Comparison of ENCODE assay signal across 8 mouse cellular contexts in the genomic region with DNA sequence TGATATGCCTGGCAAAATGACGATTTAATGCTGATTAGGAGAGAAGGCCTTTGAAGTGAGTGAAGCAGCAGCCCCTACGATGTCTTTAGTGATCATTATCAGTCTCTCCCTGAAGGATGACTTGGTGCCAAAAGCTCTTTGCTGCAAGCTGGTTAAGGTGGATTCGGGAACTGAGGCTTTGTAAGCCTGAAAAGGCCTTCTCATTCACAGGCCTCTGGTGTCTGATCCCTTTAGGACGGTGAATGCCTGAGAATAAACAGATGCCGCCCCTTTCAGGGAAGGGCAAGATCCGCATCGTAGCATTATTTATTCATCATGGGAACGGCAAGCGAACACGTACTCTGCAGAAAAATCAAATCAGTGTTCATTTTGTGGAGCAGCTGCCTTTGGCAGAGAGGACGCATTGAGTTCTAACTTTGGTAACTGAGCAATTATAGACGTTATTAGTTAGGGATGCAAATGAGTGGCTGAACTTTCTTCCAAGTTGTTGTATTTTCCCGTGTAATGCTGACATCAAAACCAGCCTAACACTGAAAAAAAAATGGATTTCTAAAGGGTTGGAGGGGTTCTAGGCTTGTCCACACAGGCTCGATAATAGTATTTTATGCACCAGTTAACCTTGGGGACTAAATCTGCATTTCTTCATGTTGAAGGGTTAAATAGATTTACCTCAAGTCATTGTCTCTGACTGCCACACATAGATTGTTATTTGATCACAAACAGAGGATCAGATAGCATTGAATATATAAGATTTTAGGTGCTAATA.
A peak's percentile ranks its signal among the peaks of the same experiment; 100 is the strongest.
DNase-seq lines count a peak whose midpoint lies in the region; ATAC-seq lines count a peak whose summit lies in the region.

No protein-coding gene starts in this region.

- H3K9me3 ChIP-seq in hindbrain, embryonic 15.5 days = no peaks in the 10 kb centered on the region
- H3K9me3 ChIP-seq in midbrain, embryonic 14.5 days (ENCODE audit: control insufficient read depth, low read length) = no peaks in the 10 kb centered on the region

- H3K4me3 ChIP-seq in hindbrain, embryonic 15.5 days = 0 out of 2 replicates have a peak overlapping the region, but pooled peaks have one; percentile 1
- H3K4me3 ChIP-seq in midbrain, embryonic 14.5 days (replicated peaks; ENCODE audit: low read depth, low read length) = peak overlapping the region; percentile 16

- H3K36me3 ChIP-seq in hindbrain, embryonic 15.5 days = no peaks in the 10 kb centered on the region
- no peaks in the 10 kb centered on the region for H3K36me3 ChIP-seq in midbrain, embryonic 14.5 days (ENCODE audit: control insufficient read depth, insufficient read depth, low read length)

- 14% methylated on average over 14 of the region's 14 CpGs for WGBS in hindbrain, embryonic 15.5 days
- WGBS in midbrain, embryonic 14.5 days = 3% methylated on average over 14 of the region's 14 CpGs

- no peak overlapping the region for H3K27ac ChIP-seq in hindbrain, embryonic 15.5 days (replicated peaks)
- H3K27ac ChIP-seq in midbrain, embryonic 14.5 days (replicated peaks; ENCODE audit: low read depth, low read length) = no peak overlapping the region

- peak overlapping the region; percentile 2; the same call in 1 of the 2 replicates for H3K9ac ChIP-seq in hindbrain, embryonic 15.5 days
- peak overlapping the region; percentile 44 for H3K9ac ChIP-seq in midbrain, embryonic 14.5 days (replicated peaks; ENCODE audit: low read length)

- peaks cover 11% of the 10 kb centered on the region for H3K4me1 ChIP-seq in hindbrain, embryonic 15.5 days (replicated peaks)
- H3K4me1 ChIP-seq in midbrain, embryonic 14.5 days (ENCODE audit: control insufficient read depth, insufficient read depth, low read length) = 0 out of 2 replicates have a peak, but pooled peaks cover 8% of the 10 kb centered on the region

- peak overlapping the region; percentile 42 for H3K4me2 ChIP-seq in hindbrain, embryonic 15.5 days
- peak overlapping the region; percentile 52 for H3K4me2 ChIP-seq in midbrain, embryonic 14.5 days (ENCODE audit: low read length)

- DNase-seq in adrenal gland, postnatal 14 days = peak; percentile 9
- no peak for DNase-seq in adrenal gland, postnatal 36 days
- peak; percentile 19 for DNase-seq in embryo, embryonic 11.5 days (ENCODE audit: low read depth, low spot score)
- DNase-seq in midbrain, embryonic 14.5 days = peak; percentile 79
- DNase-seq in kidney, postnatal 36 days = no peak

- ATAC-seq in hindbrain, embryonic 15.5 days (ENCODE audit: low FRiP score, low read depth) = 0 out of 2 replicates have a peak, but pooled peaks have one; percentile 34
- ATAC-seq in midbrain, embryonic 14.5 days (ENCODE audit: low FRiP score, low TSS enrichment) = peak; percentile 85
- ATAC-seq in CD4-positive, CD25-positive, alpha-beta regulatory T cell, adult 4 months = no peak
- ATAC-seq in monocyte, adult 5-6 weeks (replicated peaks; ENCODE audit: insufficient number of reproducible peaks, low FRiP score, low TSS enrichment, poor library complexity, severe bottlenecking) = no peak

- H3K27me3 ChIP-seq in hindbrain, embryonic 15.5 days = no peaks in the 10 kb centered on the region
- no peaks in the 10 kb centered on the region for H3K27me3 ChIP-seq in midbrain, embryonic 14.5 days (ENCODE audit: control insufficient read depth, insufficient read depth, low read length)

Comparison
In these comparisons a context has a peak if more than half of its experiments do, and no peak if none do; other contexts are left out.
1. DNase-seq: peak in adrenal gland, postnatal 14 days (single experiment), embryo, embryonic 11.5 days (single experiment) and midbrain, embryonic 14.5 days (single experiment); none in adrenal gland, postnatal 36 days (0 of 2) and kidney, postnatal 36 days (0 of 2).
2. ATAC-seq: peak in hindbrain, embryonic 15.5 days (single experiment) and midbrain, embryonic 14.5 days (single experiment); none in CD4-positive, CD25-positive, alpha-beta regulatory T cell, adult 4 months (single experiment) and monocyte, adult 5-6 weeks (single experiment).